Mouse (Mus musculus) kidney, adult 18-20 months (tissue): ENCODE measurements at regions not wholly inside any gene's neighbourhood (a gene's known extent, or its start where the extent isn't known, plus 50 kb on each side); places are given as distances from the start of the nearest gene placed in this dataset.

Experiments used
- DNase-seq: peaks from one replicate; pipeline ENCODE4 v3.0.0; 2021

DNA sequence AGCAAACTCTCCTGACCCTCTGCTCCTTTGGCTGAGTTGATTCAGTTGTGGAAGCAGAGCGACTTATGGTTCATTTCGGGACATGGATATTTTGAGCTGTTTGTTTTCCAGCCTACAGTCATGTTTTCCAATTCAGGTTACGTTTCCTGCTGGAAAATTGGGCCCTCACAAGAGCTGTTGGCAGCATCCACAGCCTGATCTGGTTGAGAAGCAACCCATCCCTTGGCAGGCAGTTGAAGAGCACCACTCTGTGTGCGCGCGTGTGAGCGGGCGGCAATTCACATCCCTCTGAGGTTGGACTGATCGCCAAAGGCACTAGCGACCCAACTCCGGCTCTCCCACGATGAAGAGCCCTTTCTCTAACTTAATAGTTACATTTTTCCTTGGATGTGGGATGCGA, 457.1 kb downstream of the Tmem38b start:
- no peak for DNase-seq

DNA sequence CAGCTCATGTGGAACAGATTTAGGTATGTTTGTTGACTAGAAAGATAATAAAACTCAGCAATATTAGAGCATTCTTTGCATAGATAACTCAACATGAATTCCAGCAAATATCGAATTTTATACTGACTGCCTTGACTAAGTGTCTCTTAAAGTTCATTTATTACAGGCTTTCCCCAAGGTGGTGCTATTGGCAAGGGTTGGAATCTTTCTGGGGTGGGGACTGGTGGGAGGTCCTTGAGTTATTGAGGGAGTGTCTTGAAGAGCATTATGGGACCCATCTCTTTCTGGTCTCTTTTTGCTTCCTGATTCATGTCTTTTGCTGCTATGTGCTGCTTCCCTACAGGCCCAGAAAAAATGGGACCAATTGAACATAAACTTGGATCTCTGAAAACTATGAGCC, 488.0 kb downstream of the Tmem38b start:
- no peak for DNase-seq

DNA sequence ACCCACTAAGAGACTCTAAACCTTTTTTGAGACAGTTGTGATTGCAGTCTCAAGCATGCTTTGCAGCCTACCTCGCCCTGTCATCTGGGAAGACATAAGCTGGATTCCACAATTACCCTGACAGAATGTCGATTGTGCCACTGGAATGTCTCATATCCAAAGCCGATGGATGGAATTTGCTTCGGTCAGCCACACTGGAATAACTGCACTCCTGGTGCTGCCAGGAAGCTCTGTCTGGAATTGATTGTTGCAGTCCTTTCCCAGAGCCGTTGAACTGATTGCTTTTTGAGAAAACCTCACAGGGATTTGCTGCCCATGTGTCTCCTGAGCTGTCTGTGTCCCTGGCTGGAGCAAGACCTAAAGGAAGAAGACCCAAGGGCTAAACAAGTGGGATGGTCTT, 499.0 kb downstream of the Tmem38b start:
- DNase-seq, result no peak

DNA sequence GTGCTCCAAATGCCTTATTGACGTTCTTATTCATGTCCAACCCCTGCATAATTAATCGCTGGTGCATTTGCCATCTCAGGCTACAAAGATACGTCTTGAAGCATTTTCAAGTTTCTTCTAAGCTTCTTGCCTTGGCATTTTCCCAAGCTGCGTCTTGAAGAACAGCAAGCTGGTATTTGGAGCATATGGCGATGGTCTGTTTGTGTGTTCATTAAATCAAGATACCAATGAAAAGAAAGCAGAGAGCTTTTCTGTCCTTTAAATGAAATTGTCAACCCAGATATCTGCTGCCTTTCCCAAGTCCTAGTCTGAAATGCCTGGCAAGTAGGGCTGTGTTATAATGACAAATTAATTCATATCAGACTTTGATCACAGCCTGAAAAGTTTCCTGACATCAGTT, 502.4 kb downstream of the Tmem38b start:
- DNase-seq, result no peak

DNA sequence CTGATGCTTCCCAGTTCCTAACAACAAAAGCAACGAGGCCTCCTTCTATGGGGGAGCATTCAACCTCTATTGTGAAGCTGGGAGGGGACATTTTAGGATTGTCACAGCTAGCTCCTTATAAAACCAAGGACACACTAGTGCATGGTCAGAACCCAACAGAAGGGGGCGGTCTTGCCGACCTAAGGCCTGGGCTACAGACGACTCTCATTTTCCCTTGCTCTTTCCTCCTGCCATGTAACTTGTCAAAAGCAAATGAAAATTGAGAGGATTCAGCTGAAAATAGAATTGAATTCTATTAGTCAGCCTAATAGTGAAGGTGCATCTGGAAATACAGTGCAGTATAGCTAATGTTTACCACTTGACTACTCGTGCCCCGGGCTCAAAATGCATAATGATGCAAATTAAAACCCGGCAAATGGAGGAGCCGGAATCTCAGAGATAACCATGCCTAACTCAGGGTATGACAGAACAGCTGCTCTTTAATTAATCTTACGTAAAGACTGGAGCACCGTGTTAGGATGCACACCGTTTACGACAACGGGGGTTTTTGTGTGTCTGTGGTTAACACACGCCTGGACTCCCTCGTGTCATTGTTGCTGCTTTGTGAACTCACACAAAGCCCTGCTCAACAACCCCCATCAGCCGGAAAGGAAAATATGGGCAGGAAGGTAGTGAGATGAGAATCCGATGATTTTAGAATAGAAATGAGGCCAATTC, 503.0 kb downstream of the Tmem38b start:
- no peak for DNase-seq

DNA sequence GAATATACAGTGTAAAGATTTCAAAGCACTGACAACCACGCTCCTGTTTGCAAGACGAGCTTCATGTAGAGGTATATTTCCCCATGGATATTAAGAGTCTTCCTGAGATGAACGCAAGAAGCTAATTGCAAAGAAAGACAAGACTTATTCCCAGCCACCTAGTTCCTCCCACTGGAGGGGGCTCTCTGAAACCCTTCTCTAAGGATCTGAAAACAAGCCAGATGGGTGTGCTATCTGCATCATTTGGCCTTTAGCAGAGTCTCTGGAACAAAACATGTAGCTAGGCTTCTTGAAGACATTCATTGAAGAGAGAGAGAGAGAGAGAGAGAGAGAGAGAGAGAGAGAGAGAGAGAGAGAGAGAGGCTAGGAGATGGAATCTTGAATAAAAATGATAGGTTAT, 504.8 kb downstream of the Tmem38b start:
- DNase-seq, result no peak

DNA sequence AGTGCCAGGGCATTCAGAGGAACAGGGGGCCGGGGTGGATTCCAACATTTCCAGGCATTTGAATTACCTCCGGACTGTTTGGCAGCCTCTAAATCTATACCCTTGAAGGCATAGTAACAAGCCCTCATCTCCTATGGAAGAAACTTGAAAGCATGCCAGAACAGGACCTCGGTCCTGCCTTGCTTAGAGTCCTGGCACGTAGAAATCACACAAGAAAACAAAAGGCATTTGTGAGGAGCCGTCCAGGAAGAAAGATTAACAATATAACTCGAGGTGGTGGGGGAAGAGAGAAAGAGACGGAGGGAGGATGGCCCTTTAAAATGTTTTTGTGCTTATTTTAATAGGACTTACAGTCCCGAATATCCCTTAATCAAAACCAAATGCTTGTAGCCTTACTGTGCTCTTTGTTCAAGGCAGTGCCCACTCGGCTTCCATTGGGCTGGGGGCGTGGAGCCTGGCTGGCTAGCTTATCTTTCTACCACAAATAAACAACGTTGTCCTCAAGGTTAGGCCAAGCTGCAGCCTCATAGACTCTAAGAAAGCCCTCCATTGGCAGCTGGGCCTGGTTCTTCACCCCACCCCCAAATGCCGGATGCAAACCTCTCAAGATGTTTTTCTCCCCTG, 505.9 kb downstream of the Tmem38b start:
- no peak for DNase-seq

DNA sequence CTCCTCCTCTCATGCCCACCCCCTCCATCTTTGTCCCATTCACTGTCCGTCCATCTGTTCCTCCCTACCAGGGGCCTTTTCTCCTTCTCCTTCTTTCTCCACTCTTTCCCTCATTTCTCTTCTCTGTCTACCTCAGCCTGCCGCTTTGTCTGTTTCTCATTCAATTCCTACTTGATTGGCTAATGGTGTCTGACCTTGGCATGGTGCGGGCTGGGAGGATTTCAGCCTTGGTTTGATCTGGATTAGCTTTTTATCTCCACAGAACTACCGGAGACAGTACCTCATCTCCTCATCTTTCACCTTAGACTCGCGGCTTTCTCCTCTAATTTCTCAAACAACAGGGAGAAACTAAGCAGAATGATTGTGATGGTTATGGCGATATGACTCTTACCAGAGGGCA, 506.4 kb downstream of the Tmem38b start:
- no peak for DNase-seq

DNA sequence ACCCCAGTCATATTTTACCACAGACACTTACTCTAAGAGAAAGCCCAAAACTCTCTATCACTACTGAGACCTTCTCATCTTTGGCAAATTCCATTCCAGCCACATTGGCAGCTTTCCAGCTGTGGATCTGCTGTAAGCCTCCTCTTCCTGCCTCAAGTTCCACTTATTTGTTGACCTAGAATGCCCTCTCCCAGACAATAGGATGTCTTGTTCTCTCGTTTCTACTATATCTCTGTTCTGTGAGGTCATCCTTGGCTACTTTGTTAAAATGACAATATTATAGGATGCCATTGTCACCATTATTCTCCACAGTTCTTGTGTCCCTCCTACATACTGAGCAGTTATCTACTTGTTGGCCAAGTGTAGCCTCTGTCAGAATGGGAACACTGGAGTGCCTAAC, 512.7 kb downstream of the Tmem38b start:
- no peak for DNase-seq

DNA sequence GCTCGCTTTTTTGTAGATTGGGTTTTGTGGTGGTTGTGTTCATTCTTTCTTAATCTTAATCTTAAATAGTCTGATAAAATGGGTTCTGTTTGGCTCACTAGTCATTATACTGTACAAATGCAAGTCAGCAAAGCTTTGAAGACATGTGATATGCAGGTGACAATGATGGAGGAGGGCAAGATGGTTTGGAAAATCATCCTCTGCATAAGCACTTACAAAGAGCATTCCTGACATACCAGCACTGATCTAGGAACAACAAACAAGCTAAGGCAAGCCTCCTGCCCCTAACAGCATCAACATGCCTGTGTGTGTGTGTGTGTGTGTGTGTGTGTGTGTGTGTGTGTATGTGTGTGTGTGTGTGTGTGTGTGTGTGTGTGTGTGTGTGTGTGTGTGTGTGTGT, 514.3 kb downstream of the Tmem38b start:
- no peak for DNase-seq

DNA sequence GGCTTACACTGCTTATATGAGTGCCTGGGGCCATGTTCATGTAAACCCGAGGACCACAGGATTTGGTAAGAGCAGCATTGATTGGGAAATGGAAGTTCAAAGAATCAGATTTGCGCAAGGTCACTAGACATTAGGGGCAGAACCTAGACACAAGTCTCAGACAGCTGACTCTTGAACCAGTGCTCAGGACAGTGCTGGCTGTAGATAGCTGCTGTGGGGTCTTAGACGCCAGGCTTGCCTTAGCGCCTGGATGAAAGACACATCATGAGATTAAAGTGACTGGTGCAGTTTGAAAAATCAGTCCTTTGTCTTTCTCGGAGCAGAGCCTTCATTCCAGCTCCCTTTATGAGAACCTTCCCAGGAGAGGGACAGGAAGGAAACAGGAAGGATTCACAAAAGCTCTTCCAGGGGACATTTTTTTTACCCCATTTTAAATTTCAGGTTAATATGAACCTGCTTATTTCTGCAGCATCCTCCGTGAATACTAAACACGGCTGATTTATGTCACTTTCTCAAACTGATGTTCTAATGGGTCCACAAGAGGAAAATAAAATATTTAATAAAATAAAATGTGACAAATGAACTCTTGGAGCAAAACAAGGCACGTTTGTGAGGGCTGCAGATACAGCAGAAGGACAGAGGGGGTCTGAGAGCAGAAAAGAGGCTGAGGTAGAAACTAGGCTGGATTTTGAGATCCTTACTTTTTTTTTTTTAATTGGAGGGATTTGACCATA, 528.0 kb downstream of the Tmem38b start:
- no peak for DNase-seq

DNA sequence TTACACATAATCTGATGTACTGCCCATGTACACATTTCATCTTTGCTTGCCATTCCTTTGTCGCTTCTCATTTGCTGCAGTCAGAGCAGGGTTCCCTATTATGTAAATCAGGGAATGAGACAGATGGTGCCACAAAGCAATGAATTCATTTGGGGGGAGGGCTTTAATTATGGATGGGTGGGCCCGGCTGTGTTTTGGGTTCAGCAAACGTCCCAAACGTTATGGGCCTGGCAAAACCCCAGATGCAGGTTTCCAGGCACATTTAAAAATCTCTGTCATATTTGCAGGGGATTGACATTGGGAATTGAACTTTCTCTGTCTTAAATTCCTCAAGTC, 528.5 kb downstream of the Tmem38b start:
- no peak for DNase-seq

DNA sequence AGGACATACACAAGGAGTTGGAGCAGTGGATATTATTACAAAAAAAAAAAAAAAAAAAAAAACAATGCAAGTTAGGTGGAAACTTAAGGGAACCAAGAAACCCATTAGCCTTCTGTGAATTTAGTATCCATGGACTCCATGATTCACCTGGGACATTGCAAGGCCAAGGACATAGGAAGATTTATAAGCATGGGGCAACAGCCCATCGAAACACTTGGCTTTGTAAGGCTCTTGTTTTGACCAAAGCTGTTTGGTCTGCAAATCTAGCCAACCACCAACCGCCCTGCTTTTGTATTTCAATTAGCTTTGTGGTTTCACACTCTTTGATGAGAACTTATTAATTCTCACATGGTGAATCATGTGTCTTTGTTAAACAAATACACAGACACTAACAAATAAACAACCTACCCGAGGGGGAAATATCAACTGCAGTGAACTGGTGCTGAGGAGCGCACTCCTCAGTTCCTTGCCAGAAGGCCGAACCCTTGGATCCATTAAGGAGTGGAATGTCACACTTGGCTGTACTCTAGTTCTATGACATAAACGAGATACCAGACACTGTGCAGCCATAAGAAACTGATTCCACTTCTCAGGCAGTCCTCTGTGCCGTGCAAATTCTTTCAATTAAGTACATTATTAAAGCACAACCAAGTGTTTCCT, 529.7 kb downstream of the Tmem38b start:
- DNase-seq, result no peak

DNA sequence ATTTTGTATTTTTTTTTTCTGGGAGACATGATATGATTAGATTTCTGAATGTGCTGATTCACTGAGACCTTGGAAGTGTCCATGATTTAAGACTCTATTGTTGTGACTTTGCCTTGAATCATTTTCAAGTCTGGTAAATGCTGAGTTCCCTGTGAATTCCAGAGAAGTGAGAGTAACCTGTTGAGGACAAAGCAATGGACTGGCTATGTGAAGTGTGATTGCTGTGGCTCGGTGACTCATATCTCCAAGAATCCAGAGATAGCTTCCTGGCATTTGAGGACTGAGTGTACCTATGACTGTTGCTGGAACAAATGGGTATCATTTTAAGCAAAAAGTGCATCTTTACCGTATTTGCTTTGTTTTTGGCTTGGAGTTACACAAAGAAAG, 530.2 kb downstream of the Tmem38b start:
- no peak for DNase-seq

DNA sequence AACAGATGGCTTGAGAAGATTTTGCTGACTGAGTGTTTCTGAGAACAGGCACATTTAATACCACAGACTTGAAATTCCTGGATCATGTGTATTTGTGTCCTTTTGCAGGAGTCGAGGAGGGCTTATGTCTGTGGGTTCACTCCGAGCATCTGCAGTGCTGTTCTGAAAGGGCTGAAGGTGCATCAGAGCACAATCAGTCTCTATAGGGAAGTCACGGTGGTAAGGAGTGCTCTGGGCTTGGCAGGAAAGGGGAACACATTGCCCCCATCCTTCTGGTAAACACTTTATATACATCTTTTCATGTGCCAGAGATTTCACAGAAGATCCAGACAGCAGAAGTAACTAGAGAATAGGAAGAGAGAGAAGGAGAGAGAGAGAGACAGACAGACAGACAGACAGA, 545.1 kb downstream of the Tmem38b start:
- no peak for DNase-seq

DNA sequence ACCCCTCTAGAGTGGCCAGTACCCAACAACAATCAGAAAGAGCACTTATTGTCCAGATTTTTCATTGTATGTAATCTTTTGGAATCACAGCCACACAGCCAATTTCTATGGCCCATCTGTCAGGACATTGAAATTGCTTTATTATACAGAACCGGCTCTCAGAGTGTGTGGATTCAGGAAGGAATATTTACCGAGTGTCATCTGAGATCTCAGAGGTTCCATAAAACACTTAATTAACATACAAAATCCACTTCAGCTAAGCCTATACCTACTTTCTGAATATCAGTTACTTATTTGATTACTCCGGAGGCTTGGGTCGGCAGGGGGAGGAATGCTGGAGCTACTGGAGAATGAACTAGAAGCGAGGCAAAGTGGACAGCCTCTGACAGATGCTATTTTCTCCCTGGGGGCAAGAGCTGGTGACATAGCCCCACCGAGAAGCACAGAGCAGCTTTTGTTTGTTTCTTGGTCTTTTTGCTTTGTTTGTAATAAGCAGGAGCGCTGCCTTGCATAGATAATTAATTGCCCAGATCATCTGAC, 545.6 kb downstream of the Tmem38b start:
- DNase-seq, result no peak

DNA sequence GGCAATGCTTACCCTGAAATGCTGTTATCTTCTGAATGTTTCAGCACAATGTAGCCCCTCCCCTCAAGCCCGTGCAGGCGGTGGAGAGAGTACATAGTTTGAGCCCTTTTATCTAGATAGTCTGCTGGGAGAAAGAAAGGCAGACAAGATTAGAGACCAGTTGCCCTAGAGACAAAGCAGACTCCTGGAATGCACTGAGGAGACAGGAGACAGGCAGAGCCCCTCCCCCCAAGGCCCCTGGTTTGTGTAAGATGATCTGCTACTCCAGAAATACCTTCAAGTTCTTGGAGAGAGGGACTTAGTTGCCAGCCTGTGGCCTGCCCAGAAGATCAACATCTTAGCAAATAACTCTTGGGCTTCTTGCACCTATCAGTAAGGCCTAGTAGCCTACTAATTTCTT, 547.8 kb downstream of the Tmem38b start:
- DNase-seq, result no peak

DNA sequence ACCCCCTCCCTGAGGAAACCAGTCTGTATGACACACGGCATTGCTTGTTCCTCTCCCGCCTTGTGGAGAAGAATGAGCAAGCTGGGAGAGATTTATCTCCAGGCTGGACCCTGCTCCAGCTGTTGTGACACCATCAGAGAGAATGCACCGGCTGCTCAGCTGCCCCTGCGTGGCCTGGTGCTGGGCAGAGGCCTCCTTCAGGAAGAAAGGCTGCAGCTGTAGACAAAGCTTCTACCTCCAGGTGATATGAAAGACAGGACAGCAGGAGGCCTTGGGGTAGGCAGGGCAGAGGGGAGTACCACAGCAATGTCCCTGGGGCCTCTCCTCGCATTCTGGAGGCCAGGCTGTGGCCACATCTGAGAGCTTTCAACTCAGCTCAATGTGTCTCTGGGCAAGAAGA, 548.6 kb downstream of the Tmem38b start:
- no peak for DNase-seq

DNA sequence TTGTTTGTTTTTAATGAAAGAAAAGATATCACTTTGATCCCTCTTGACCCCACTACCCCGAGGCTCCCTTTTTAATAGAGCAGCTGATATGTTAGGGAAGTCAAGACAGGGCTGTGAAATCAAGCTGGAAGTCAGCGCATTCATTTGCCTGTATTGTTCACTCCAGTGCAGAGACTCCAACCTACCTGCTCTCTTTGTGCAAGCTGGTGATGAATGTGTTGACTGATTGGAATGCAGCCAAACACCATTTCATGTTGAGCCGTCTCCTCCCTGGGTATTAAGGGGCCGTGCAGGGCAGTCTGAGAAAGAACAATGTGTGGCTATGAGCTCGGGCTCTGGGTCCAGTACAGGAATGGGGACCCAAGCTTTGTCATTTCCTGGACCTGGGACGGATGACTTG, 557.4 kb upstream of the Zfp462 start:
- DNase-seq, result no peak

DNA sequence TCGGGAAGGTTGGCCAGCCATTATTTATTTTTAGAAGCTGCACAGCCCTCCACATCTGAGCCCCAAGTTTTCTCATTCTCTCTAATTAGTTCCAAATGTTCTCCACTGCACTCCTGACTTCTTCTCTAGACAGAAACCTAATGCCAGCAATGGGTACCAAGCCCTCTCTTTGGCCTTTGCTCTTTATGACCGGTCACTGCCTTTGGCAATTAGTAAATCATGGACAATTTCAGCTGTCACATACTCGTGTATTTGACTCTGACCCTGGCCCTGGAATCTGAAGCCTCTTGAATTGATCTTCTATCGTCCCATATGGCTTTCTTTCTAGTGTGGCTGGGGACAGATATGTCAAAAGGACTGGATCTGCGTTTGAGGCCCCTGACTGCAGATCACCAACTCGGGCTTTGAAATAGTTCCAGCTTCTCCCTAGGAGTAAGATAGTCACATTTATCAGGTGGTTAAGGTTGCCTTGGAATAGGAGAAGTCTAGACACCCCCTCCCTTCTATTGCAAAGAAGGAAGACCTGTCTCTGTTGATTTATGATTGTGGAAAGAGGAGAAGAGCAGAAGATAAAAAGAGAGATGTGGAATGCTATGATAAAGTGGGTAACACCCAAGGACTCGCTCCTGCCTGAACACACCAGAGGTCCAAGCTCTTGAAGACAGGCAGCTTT, 553.2 kb upstream of the Zfp462 start:
- DNase-seq, result no peak

DNA sequence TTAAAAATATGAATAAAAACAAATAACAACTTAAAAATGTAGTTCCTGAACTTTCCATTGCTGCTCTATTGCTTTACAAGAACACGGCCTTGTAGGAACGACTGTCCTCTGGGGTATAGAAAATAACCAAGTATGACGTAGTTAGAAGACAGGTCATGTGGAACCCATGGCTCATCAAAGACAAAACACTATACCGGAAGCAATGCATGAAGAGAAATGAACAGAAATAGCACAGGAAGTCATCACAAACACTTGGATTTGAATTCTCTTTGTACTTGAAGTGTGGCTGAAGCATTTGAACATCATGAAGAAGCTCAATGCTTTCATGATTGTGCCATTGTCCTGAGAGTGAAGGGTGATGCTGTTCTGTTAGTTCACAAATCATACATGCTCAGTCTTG, 538.7 kb upstream of the Zfp462 start:
- no peak for DNase-seq

DNA sequence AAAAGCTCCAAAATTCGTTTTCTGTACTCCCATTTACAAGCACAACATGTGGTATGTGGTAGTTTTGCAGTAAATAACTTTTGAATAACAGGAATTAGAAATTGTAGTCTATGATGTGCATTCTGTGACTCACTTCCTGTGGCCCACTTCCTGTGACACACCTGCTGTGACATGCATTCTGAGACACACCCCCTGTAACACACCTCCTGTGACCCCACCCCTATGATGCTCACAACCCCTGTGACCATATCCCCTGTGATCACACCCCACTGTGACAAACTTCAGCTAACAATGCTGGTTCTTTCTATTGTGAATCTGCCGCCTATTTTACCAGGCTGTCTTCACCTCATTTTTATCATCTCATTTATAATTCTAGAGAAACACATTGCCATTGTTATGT, 536.9 kb upstream of the Zfp462 start:
- DNase-seq, result no peak

DNA sequence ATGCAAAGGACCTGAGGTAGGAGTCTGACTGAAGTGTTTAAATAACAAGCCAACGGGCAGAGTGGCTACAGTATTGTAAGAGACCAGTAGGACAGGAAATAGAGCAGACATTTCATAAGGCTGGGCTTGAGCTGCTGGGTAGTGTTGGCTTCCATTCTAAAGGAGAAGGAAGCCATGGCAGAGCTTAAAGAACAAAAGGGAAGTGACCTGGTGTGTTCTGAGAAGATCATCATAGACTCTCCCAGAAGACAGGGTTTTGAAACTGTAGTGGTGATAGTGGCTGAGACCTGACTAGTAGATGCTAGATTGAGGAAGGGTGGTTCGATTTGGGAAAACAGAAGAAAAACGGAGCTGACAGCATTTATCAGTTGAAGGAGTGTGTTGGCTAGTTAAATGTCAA, 514.1 kb upstream of the Zfp462 start:
- no peak for DNase-seq
